Mouse (Mus musculus) right cerebral cortex, postnatal 36 days (tissue): ENCODE results near the gene Mphosph9.
"Not testable (repeated sequence)": the region's sequence is repeated elsewhere in the genome, so short reads cannot be mapped to it uniquely, and the experiment has no call there.

Source experiments
- DNase-seq, 2 experiments: peaks; one replicate each; pipeline ENCODE4 v3.0.0; 2022; ENCODE audit warnings: low spot score in 2 of 2, mixed read lengths in 1 of 2

Gene Mphosph9

DNA sequence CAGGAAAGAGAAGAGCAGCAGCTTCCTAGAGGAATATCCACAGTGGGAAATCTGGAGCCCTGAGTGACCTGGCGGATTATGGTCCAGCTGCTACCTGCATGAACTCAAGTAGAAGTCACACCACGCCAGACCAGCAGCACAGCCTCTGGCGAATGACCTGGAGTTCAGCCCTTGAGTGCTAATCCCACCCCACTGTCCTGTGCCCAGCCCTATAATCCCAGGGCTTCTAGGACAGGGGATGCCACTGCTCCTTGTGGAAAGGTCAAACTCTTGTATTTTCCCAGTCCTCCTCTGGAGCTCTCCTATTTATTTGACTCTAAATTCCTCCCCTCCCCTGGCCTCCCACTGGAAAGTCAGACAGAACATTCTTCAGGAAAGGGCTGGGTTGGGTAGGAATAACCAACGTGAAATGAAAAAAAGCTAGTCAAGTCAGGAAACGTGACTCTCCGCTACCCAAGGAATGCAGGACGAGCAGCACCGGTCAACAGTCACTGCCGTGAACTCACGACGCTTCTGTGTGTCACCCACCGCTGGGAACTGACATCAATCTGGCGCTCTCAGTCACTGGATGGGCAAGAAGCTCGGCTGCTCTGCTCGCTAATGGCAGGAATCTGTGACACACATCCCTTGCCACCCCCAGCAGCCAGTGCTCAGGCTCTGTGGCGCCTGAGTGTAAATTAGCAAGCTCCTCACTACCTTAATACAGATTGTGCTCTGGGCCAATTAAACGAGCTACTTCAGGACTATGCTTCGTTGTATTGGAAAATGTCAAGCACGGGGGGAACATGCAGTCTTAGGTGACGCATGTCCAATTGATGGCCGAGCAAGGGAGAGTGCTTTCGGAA, 86.7 kb downstream of the Mphosph9 start:
- no peak for DNase-seq

DNA sequence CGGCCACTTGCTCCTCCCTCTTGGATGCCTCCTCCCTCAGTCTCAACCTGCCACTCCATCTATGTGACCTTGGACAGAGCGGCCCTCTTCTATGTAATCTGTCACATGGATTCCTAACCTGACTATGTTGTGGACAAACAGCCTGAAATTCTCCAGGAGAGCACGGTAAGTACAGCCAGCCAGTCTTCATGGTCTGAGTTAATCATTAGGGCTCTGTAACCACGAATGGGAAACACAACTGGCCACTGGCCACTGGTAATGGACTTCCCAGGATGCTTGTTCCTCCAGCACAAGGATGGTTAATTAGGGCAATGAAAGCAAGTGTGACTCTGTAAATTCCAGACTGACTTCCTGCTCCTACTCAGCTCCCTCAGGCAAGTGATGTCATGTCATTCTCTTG, 91.6 kb downstream of the Mphosph9 start:
- no peak for DNase-seq

DNA sequence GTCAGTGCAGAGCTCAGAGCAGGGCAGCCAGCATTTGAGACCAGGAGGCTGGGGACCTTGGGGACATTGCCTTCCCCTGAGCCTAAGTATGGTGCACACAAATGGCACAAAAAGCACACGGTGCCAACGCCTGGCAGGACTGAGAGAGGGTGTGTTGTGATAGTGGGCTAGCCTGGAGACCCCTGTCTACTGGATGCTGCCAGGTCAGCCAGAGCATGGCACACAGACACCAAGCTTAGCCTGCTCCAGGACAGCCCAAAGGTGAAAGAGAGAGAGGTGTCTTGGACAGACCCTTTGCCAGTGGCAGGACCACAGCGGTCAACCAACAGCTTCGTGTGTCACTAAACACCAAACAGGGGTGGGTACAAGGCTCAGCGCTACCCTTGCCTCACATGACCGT, 93.0 kb downstream of the Mphosph9 start:
- DNase-seq = no peak

DNA sequence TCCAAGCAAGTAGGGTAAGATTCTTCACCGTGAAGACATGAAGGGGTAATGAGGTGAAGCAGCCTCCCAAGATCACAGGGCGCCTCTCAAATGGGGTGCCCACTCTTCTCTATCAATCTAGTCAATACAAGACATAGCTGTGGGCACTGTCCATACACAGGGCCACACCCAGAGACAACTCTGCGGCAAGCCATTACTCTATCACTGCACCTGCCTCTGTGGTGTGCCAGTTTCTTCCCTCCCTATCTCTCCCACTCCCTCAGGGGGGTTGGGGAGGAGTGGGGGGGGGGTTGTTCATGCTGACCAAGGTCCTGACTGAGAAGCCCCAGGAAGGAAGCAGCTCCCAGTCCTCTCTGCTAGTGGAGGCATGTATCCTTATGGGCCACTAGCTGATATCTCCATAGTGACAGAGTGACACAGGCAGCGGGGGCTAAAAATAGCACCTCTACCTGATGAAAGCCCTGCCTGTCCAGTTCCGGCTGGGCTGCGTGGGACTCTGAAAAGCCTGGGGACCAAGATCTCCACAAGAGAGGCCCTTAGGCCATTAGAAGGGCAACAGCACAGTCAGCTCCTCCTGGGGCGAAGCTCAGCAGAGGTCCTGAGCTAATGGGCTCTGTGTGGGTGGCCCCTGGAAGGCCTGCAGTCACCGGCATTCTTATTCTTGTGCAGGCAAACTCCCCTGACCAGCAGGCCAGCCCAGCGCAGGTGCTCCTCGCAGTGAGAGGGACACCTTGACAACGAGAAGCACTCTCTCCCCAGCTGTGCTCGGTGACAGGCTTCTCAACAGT, 93.7 kb downstream of the Mphosph9 start:
- DNase-seq = no peak

DNA sequence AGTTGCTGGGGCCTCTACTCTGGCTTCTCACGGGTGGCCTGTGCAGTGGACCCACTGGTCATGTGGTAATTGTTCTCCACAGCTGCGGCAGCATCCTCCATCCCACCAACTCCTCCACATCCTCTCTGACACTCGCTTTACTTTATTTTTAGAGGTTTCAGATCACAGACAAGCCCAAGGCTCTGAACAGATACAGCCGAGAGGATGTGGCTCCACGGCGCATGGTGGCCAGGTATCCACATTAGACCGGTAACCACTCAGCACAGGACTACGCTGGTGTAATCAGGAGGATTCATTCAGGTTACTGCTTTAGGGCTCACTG, 94.7 kb downstream of the Mphosph9 start:
- DNase-seq = no peak

DNA sequence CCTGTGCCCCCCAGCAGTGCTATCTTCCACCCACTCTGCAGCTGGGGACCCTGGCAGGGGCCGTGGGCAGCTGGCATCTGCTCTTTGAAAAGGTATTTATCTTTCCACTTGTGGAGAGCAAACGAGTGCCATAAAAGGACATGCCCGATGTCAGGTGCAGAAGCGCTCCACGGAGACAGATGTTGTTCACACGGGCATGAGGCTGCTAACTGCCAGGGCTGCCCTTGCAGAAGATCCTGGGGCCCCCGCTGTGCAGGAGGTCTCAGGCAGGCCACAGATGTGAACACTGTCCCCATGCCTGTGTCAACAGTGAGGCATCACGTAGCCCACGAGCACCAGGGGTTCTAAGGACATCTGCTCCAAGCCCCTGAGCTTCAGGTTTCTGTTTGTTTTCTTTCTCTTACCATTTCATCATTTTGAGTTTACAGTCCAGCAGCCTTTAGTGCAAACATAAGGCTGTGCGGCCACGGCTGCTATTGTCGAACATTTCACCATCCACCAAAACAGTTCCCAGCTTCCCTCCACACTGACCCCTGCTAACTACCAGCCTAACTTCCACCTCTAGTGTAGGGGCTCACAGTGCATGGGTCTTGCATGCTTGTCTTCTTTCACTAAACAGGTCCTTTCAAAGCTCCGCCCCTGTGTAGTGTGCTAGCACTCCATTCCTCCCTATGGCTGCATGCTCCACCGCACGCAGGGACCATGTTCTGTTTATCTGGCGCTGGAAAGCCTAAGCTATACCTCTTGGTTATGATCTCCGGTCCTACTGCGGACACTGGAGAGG, 95.2 kb downstream of the Mphosph9 start:
- no peak for DNase-seq

DNA sequence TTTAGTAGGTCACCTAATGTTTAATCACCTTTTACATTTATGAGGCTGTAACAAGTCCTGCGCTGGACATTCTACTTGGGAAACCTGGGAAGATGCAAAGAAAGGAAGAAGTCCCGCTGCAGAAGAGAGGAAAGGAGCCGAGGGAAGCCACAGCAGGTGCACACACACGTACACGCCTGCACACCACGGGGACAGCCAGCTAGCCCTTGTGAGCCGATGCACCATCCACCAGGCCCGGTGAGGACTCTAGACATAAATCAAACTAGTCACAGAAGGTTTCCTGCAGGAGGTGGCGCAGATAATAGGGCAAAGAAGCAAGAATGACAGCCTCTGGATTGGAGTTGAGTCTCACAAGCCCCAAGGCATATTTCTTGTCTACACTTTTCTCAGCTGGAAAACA, 97.3 kb downstream of the Mphosph9 start:
- DNase-seq = no peak

DNA sequence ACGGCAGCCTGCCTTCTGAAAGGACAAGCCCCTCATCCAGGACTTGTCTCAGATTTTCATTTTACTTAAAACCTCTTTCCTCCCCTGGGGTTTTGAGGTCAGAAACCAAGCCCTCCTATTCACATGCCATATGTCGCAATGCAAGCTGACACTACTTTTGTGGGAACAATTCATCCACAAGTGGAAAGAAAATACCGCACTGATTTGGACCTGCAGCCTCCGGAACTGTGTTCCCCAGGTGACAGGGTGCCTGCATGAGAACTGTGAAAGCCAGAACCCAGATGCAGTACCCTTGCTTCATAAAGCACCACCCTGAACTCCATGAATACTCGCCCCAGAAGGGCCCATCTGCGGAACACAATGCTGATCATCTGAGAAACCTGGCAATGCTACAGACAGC, 100.6 kb downstream of the Mphosph9 start:
- DNase-seq = no peak

DNA sequence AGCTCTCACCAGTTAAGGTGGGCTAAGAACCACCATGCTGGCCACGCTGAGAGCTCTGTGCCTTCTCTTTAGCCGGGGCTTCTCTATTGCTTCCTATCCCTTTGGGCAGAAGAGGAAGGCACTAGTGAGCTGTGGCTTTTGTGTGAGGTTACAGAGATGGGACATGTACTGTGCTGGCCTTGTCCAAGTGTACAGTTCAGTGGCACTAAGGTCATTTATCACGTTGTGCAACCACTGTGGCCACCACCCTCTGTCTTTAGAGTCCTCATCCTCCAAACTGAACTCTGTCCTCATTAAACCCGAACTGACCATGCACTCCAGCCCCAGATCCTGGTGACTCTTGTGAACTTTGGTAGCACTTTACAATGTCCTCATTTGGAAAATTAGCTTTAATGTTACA, 101.3 kb downstream of the Mphosph9 start:
- DNase-seq = no peak

DNA sequence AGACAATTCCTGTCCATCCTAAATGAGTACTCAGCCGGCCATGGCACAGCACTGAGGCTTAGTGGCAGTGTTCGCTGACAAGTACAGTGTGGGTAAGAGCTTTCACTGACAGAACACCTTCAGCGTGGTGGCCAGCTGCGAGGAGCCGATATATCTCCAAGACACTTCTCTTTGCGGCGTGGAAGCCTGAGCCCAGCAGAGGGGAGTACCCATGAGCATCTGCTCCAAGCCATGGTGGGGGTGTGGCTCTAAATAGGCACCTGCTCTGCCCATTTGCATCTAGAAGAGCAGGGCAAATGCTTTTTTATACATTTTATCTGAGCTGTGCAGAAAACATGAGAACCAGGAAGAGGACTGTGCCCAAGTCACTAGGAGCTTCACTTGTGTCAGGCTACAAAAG, 101.9 kb downstream of the Mphosph9 start:
- DNase-seq = no peak

DNA sequence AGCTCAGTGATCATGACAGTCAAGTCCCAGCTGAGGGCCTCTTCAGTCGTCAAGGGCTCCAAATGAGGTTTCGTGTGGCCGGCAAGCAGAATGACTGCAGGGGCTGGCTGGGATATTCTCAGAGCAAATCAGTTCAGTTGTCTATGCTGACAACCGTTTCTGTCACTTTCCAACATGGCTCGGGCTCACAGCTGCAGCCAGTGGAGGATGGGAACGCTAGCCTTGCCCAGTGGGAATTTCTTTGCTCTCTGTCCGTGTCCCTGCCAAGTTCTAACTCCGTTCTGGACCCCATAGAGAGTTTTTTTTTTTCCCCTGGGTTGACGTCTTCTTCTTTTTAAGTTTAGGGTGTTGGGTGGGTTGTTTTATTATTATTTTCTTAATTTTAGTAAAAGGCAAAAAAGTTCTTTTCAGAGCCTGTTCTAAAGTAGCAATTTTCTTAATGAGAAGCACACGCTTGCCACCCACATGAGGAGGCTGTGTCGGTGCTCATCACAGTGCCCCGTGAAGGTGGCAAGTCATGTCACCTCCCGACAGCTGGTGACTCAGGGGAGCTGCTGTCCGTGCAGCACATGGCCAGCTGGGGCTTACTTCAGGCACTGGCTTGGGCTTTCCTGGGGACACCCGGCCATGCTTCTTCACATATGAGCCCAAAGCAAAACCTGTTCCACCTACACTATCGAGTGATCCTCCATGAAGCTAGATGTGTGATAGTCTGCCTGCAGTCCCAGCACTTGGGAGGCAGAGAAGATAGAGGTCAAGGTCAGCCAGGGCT, 103.3 kb downstream of the Mphosph9 start:
- DNase-seq = no peak

DNA sequence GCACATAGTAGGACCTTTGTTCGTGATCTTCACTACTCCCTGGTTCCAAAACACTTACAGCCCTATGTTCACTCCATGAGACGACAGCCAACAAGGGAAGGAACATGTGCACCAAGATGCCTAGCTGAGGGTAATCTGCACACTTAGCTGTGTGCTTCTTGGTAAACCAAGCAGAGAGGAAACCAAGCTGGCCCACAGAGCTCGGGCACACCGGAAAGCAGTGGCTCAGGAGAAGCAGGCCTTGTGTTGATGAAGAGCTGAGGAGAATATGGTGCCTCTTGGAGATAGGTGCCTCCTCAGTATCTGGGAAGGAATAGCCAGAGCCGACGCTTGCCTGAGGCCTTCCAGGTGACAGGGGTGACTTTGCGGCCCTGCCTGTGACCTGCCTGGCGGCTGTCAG, 104.2 kb downstream of the Mphosph9 start:
- DNase-seq = no peak

DNA sequence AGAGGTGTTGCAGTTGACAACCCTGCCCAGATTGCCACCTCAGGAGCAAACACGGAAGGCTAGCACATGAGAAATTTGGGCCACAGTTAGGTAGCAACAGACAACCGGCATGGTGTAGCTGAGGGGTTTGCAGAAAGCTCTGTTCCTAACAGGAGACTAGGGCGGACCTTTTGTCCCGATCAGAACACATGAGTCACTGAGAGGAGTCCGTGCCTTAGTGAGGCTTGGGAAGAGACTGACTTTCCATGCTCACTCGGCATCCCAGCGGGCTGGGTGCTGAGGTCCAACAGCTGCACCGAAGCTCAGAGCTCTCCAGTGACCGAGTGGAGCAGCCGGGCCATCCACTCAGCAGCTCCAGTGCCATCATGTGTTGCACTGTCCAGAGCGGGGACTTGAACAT, 105.1 kb downstream of the Mphosph9 start:
- no peak for DNase-seq

DNA sequence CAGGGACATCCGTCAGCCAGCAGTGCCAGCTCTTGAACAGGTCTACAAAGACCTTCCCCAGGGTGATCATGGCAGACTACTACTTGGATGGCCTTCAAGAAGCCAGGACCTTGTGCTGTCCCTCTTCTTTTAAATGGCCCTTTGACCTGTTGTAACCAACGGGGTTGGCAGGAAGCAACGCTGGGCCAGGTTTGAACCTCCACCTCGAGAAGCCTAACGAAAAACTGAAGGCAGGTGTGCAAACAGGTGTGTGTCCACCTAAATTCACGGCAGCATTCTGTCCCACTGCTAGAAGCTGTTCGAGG, 106.1 kb downstream of the Mphosph9 start:
- DNase-seq = no peak

DNA sequence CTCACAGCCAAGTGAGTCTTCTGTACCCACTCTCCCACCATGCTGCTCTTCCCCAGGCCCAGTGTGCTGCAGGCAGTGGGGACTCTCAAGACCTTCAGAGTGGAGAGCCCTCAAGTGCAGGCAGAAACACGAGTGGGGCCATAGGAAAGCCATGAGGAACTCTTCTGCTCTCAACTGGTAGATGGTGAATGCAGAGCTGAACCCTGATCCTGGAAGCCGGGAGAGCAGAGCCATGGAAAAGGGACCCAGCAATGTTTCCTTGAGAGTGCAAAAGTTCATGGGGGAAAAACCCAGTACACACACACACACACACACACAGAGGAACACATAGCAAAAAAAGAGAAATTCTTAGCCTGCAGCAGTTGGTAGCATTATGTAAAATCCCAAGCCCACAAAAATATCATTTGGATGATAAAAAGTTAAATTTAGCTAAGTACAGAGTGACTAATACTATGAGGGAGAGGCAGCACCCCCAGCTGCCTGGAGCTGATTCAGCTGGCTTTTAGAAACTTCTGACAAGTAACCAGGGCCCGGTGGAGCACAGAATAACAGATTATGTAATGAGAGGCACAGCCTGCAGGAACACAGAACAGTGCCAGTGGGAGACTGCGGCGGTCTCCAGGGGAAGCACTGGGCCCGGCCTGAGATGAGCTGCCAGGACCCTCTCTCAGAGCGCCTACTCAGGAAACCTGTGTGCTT, 106.6 kb downstream of the Mphosph9 start:
- peak; percentile 90 to 95 for DNase-seq

DNA sequence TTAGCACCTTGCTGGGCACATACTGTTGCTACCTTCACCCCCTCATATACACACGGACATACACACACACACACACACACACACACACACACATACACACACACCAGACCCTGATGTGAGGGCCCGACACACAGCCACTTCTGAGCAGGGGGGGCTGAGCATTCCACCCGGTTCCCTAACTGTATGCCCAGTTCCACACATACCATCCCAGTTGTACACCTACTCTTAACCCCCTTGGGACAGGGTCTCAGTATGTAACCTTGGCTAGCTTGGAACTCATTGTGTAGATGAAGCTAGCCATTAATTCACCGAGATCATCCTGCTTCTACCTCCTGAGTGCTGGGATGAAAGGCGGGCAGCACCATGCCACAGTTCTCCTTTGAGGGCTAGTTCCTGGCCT, 107.2 kb downstream of the Mphosph9 start:
- DNase-seq = no peak

DNA sequence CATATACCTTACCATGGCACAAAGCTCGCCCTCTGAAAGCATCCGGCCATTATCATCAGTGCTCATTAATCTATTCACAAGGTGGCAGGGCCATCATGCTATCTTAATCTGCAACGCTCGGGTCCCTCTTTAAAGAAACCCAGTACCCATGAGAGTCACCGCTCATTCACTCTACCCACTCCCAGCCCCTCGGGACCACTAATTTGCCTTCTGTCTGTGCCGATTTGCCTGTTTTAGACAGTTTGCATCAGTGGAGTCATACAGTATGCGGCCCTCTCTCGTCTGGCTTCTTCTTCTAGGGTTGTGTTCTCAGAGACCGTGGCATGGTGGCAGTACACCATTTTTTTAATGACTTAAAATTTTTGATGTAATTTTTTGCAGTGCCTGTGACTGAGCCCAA, 108.3 kb downstream of the Mphosph9 start:
- no peak for DNase-seq

DNA sequence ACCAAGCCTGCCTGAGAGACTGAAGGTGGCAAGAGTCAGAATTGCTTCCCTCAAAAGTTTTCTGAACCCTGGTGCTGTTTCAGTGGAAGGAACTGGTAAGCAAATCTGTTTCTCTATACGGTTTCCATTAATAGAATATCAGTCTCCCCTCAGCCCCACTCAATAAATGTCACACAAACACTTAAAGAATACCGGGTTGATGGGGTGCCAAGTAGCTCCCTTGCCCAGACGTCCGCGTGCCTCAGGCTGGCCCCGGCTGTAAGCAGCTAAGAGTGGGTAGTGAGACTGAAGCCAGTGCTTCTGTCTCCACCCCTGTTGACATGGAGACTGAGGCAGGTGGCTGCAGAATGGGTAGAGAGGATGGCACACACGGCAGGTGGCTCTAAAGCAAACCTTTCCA, 108.8 kb downstream of the Mphosph9 start:
- no peak for DNase-seq

DNA sequence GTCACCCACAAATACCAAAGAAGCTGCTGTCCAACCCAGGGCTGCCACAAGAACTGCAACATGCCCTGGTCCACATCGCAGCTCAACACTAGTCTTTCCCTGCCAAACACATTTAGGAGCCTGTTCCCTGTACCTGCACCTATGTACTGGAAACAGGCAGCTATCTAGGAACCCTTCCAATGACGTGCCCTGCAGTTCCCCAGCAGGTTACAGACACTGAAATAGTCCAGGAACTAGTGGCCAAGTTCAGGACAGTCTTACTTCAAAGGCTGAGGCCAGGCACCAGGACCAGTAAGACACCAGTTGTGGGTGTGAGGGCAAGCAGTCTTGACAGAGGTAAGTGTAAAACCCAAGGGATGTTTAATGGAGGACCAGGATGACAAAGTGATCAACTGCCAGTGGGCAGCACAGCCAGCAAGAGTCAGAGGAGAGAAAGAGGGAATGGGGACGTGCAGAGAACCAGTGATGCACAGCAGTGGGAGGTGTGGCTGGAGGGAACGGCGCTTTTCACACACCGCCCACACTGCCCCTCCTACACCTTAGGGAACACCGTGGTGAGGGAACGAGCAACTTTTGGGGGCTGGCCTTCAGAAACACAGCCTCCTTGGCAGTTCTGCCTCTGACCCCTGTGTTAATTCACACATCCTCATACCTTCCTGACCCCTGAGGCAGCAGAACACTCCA, 110.1 kb downstream of the Mphosph9 start:
- DNase-seq = peak; percentile 84 to 90

DNA sequence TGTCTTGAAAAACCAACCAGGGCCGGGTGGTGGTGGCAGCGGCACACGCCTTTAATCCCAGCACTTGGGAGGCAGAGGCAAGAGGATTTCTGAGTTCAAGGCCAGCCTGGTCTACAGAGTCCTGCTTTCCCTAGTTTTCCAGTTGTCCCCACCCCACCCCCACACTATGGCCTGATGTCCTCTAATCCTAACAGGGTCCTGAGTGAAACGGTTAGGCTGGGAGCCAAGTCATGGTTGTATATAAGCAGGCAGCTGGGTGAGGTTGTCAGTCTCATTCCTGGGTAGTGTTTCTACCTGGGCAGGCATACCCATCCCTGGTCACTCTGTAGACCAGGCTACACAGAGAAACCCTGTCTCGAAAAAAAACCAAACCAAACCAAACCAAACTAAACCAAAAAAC, 110.7 kb downstream of the Mphosph9 start:
- DNase-seq = not testable (repeated sequence)

DNA sequence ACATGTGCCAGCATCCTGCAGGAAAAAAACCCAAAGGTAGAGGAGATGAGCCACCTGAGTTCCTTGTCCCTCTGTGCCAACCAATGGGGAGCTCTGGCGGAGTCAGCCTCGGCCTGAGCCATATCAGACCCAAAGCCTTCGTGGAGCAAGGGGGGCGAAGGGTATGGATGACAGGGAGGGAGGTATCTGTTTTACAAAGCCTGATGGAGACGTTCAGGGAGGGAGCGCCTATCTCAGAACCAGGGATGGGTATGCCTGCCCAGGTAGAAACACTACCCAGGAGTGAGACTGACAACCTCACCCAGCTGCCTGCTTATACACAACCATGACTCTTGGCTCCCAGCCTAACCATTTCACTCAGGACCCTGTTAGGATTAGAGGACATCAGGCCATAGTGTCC, 111.4 kb downstream of the Mphosph9 start:
- no peak for DNase-seq
